Mouse (Mus musculus) myocyte (in vitro differentiated cells): ENCODE measurements at regions not wholly inside any gene's neighbourhood (a gene's known extent, or its start where the extent isn't known, plus 50 kb on each side); places are given as distances from the start of the nearest gene placed in this dataset.

Experiments used
- CEBPB ChIP-seq: IDR thresholded peaks from 2 replicates; pipeline ENCODE4 v1.6.1; 2011; ENCODE audit warnings: mild to moderate bottlenecking, moderate library complexity; ENCODE audit not compliant: poor library complexity, insufficient read depth, severe bottlenecking
- E2F4 ChIP-seq: IDR thresholded peaks from one replicate; pipeline ENCODE4 v1.6.1; 2011; ENCODE audit warnings: mild to moderate bottlenecking, control low read depth, moderate library complexity; ENCODE audit not compliant: insufficient read depth
- MAX ChIP-seq: IDR thresholded peaks from one replicate; pipeline ENCODE4 v1.6.1; 2011; ENCODE audit warnings: low read depth, mild to moderate bottlenecking, control low read depth
- MYOD1 ChIP-seq, 3 experiments: IDR thresholded peaks; one replicate each; pipeline ENCODE4 v1.6.1; 2011; ENCODE audit warnings: control low read depth in 2 of 3, low read depth in 2 of 3, mild to moderate bottlenecking in 2 of 3, moderate library complexity in 1 of 3; ENCODE audit not compliant: insufficient read length in 2 of 3, control insufficient read depth in 1 of 3
- POLR2A ChIP-seq: IDR thresholded peaks from one replicate; pipeline ENCODE4 v1.6.1; 2011; ENCODE audit warnings: low read depth, mild to moderate bottlenecking, control low read depth, moderate library complexity; ENCODE audit not compliant: insufficient read length
- REST ChIP-seq: IDR thresholded peaks from one replicate; pipeline ENCODE4 v1.6.1; 2011; ENCODE audit warnings: mild to moderate bottlenecking, control low read depth, moderate library complexity; ENCODE audit not compliant: insufficient read depth, insufficient read length
- TCF12 ChIP-seq: IDR thresholded peaks from one replicate; pipeline ENCODE4 v1.6.1; 2011; ENCODE audit warnings: mild to moderate bottlenecking, control low read depth; ENCODE audit not compliant: poor library complexity, insufficient read depth, severe bottlenecking

DNA sequence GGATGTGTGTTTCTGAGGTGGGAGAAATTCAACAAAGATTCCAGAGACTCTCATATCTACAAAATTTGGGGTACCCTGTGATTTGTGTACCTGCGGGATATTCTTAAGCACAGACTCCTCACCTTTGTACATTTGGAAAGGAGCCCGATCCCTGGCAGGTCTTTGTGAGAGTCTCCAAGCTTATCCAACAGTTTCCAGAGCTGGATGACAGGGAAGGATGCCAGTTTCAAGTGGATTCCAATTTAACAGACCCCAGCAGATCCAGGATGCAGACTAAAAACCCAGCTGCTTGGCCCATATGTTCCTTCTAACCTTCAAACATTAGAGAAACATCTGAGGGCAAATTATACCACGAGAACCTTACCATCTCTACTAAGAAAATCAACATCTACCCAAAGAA is 88.5 kb downstream of the Otor start:
- TF ChIP-seq POLR2A (no peak), MAX (no peak), TCF12 (no peak), E2F4 (no peak), REST (no peak), MYOD1 (IDR thresholded peaks at IDR 0.05; ENCODE audit: control insufficient read depth in 1 of 3, insufficient read length in 2 of 3, low read depth in 2 of 3) (no peak), CEBPB (no peak)
